Mouse (Mus musculus): ENCODE measurements at regions not wholly inside any gene's neighbourhood (a gene's known extent, or its start where the extent isn't known, plus 50 kb on each side); places are given as distances from the start of the nearest gene placed in this dataset. TPM values are rescaled to one million over a fixed set of nuclear protein-coding genes. Genes with fewer than 3 reads are reported as not detected.

Small RNA genes in the stretch of these regions (microRNA-seq; reads per million reads assigned to microRNA genes)
- not detected for gene Mir6351

All from gastrocnemius, adult 18-20 months (tissue).